Mouse (Mus musculus) neural tube, embryonic 14.5 days (tissue): Measurements from ENCODE around the gene F11. TPM values are rescaled to one million over a fixed set of nuclear protein-coding genes. Genes with fewer than 3 reads are reported as not detected.

Experiments
- ATAC-seq: fragments of 200-750 bp; cut with Nextera tagmentation; 2 replicates; pipeline ENCODE4 v1.8.0; 2017; ENCODE audit warnings: low read depth, mild to moderate bottlenecking, moderate TSS enrichment, moderate library complexity
- H3K27ac ChIP-seq: fragments of 300-500 bp; sonication (generic); 2 replicates; pipeline ENCODE4 v1.5.1; 2014; ENCODE audit warnings: low read depth, mild to moderate bottlenecking, control low read depth, low read length, moderate library complexity, mixed read lengths
- H3K27me3 ChIP-seq: fragments of 300-500 bp; sonication (generic); 2 replicates; pipeline ENCODE4 v1.6.1; 2014; ENCODE audit warnings: low read length; ENCODE audit not compliant: control insufficient read depth, insufficient read depth
- H3K36me3 ChIP-seq: fragments of 300-500 bp; sonication (generic); 2 replicates; pipeline ENCODE4 v1.6.1; 2014; ENCODE audit warnings: low read length, mixed read lengths; ENCODE audit not compliant: control insufficient read depth, insufficient read depth
- H3K4me1 ChIP-seq: fragments of 300-500 bp; sonication (generic); 2 replicates; pipeline ENCODE4 v1.6.1; 2014; ENCODE audit warnings: low read length; ENCODE audit not compliant: control insufficient read depth, insufficient read depth
- H3K4me2 ChIP-seq: fragments of 300-500 bp; sonication (generic); 2 replicates; pipeline ENCODE4 v1.6.1; 2014; ENCODE audit warnings: mild to moderate bottlenecking, low read depth, low read length, control low read depth
- H3K4me3 ChIP-seq: fragments of 300-500 bp; sonication (generic); 2 replicates; pipeline ENCODE4 v1.5.1; 2014; ENCODE audit warnings: low read depth, low read length, control low read depth, mixed read lengths
- H3K9ac ChIP-seq: fragments of 300-500 bp; sonication (generic); replicated peaks from 2 replicates; pipeline ENCODE4 v1.6.1; 2014; ENCODE audit warnings: low read depth, mild to moderate bottlenecking, control low read depth, low read length, mixed read lengths
- H3K9me3 ChIP-seq: fragments of 300-500 bp; sonication (generic); 2 replicates; pipeline ENCODE4 v1.6.1; 2016; ENCODE audit warnings: low read length; ENCODE audit not compliant: control insufficient read depth
- WGBS: fragments of 180-500 bp; shearing (Covaris S2); extraction: QIAGEN DNeasy Blood & Tissue Kit; methylation state at CpG from one replicate; pipeline ENCODE4 v1.1.7; 2014; 5-methylcytosine and 5-hydroxymethylcytosine counted together
- polyA plus RNA-seq: library from polyadenylated mRNA; unstranded; fragments of >200 nt; fragmentation: Nextera tagmentation; extraction: Ambion mirVana; gene quantifications from 2 replicates; pipeline ENCODE4 v1.2.1, GENCODE M21; 2014

F11 gene
- not detected in 2 replicates for polyA plus RNA-seq

GRCm38 (mm10) chr8:45261920-45262319 is at the start of gene F11:
F11 (minus strand) TSS chr8:45262031.
- H3K4me1 ChIP-seq, result no peaks in the 10 kb centered on the region
- H3K9ac ChIP-seq, result no peak within 1 kb of the TSS
- no peak within 1 kb of the TSS for H3K4me3 ChIP-seq
- no peaks in the 10 kb centered on the region for H3K27me3 ChIP-seq
- no peak within 1 kb of the TSS for H3K4me2 ChIP-seq
- no peaks in the 10 kb centered on the region for H3K36me3 ChIP-seq
- no peak within 1 kb of the TSS for H3K27ac ChIP-seq
- no peaks in the 10 kb centered on the region for H3K9me3 ChIP-seq
- WGBS, result 86% methylated on average over 10 of the region's 10 CpGs
- ATAC-seq, result no peak

- Histone ChIP-seq H3K27me3 (no peaks in the 10 kb centered on the region), H3K4me1 (no peaks in the 10 kb centered on the region), H3K4me2 (no peak overlapping the region), H3K27ac (no peak overlapping the region), H3K9ac (no peak overlapping the region), H3K4me3 (no peak overlapping the region), H3K9me3 (no peaks in the 10 kb centered on the region), H3K36me3 (no peaks in the 10 kb centered on the region)
- ATAC-seq, result no peak
- WGBS, result 92% methylated on average over 4 of the region's 4 CpGs
These were observed 49.1 kb upstream of the F11 start for GRCm38 (mm10) chr8:45310967-45311366.

GRCm38 (mm10) chr8:45308366-45308765 is 46.5 kb upstream of the F11 start, which contains the start of gene Gm45753:
Gm45753 (minus strand) TSS chr8:45308466.
- Histone ChIP-seq H3K36me3 (no peaks in the 10 kb centered on the region), H3K9ac (no peak within 1 kb of the TSS), H3K9me3 (no peaks in the 10 kb centered on the region), H3K4me2 (no peak within 1 kb of the TSS), H3K27ac (no peak within 1 kb of the TSS), H3K27me3 (no peaks in the 10 kb centered on the region), H3K4me3 (no peak within 1 kb of the TSS), H3K4me1 (no peaks in the 10 kb centered on the region)
- 90% methylated on average over 13 of the region's 13 CpGs for WGBS
- ATAC-seq, result no peak

GRCm38 (mm10) chr8:45305479-45305878 is 43.6 kb upstream of the F11 start:
- H3K27me3 ChIP-seq, result no peaks in the 10 kb centered on the region
- no peaks in the 10 kb centered on the region for H3K9me3 ChIP-seq
- no peak overlapping the region for H3K9ac ChIP-seq
- WGBS, result 55% methylated on average over 1 of the region's 1 CpGs
- ATAC-seq, result no peak
- H3K36me3 ChIP-seq, result no peaks in the 10 kb centered on the region
- H3K4me1 ChIP-seq, result no peaks in the 10 kb centered on the region
- no peak overlapping the region for H3K4me3 ChIP-seq
- H3K27ac ChIP-seq, result no peak overlapping the region
- H3K4me2 ChIP-seq, result no peak overlapping the region

- no peak overlapping the region for H3K9ac ChIP-seq
- no peak for ATAC-seq
- no peak overlapping the region for H3K4me3 ChIP-seq
- no peak overlapping the region for H3K27ac ChIP-seq
- WGBS, result 90% methylated on average over 3 of the region's 3 CpGs
- H3K27me3 ChIP-seq, result no peaks in the 10 kb centered on the region
- no peak overlapping the region for H3K4me2 ChIP-seq
- H3K36me3 ChIP-seq, result no peaks in the 10 kb centered on the region
- H3K4me1 ChIP-seq, result no peaks in the 10 kb centered on the region
- no peaks in the 10 kb centered on the region for H3K9me3 ChIP-seq
These were observed 42.5 kb upstream of the F11 start for GRCm38 (mm10) chr8:45304354-45304753.

GRCm38 (mm10) chr8:45302390-45302789 is 40.6 kb upstream of the F11 start:
- H3K9ac ChIP-seq, result no peak overlapping the region
- no peaks in the 10 kb centered on the region for H3K9me3 ChIP-seq
- peak; percentile 34; the same call in 1 of the 2 replicates for ATAC-seq
- WGBS, result 52% methylated on average over 8 of the region's 8 CpGs
- H3K36me3 ChIP-seq, result no peaks in the 10 kb centered on the region
- H3K4me1 ChIP-seq, result no peaks in the 10 kb centered on the region
- no peak overlapping the region for H3K4me3 ChIP-seq
- no peak overlapping the region for H3K27ac ChIP-seq
- H3K4me2 ChIP-seq, result no peak overlapping the region
- no peaks in the 10 kb centered on the region for H3K27me3 ChIP-seq

- H3K4me2 ChIP-seq, result no peak overlapping the region
- ATAC-seq, result no peak
- H3K9ac ChIP-seq, result no peak overlapping the region
- no peaks in the 10 kb centered on the region for H3K4me1 ChIP-seq
- H3K9me3 ChIP-seq, result no peaks in the 10 kb centered on the region
- H3K27me3 ChIP-seq, result no peaks in the 10 kb centered on the region
- 90% methylated on average over 6 of the region's 6 CpGs for WGBS
- H3K27ac ChIP-seq, result no peak overlapping the region
- no peak overlapping the region for H3K4me3 ChIP-seq
- no peaks in the 10 kb centered on the region for H3K36me3 ChIP-seq
These were observed 33.4 kb upstream of the F11 start for GRCm38 (mm10) chr8:45295276-45295675.

- Histone ChIP-seq H3K27me3 (no peaks in the 10 kb centered on the region), H3K9me3 (no peaks in the 10 kb centered on the region), H3K27ac (no peak within 1 kb of the TSS), H3K9ac (no peak within 1 kb of the TSS), H3K4me1 (no peaks in the 10 kb centered on the region), H3K4me2 (no peak within 1 kb of the TSS), H3K36me3 (no peaks in the 10 kb centered on the region), H3K4me3 (no peak within 1 kb of the TSS)
- no peak for ATAC-seq
- 94% methylated on average over 7 of the region's 7 CpGs for WGBS
These were observed 32.9 kb upstream of the F11 start, which contains the start of gene Klkb1 for GRCm38 (mm10) chr8:45294687-45295086. Klkb1 (minus strand) TSS chr8:45294859.

- no peak overlapping the region for H3K9ac ChIP-seq
- 79% methylated on average over 2 of the region's 2 CpGs for WGBS
- no peak overlapping the region for H3K27ac ChIP-seq
- no peak for ATAC-seq
- H3K4me3 ChIP-seq, result no peak overlapping the region
- no peaks in the 10 kb centered on the region for H3K27me3 ChIP-seq
- no peaks in the 10 kb centered on the region for H3K4me1 ChIP-seq
- no peak overlapping the region for H3K4me2 ChIP-seq
- H3K9me3 ChIP-seq, result no peaks in the 10 kb centered on the region
- no peaks in the 10 kb centered on the region for H3K36me3 ChIP-seq
These were observed 30.0 kb upstream of the F11 start for GRCm38 (mm10) chr8:45291790-45292189.
